Mouse (Mus musculus): ENCODE measurements around the gene Gm2a. TPM values are rescaled to one million over a fixed set of nuclear protein-coding genes. Genes with fewer than 3 reads are reported as not detected.

Gene Gm2a
- polyA plus RNA-seq, 1 experiment from 2014 or later: 21.3 TPM

Other genes with a start within 250 kb of the Gm2a start
- 5.7 and 9.7 TPM in 2 replicates for gene Lyrm7, start 237.2 kb upstream of the Gm2a start, polyA plus RNA-seq (2015; fragmentation: Nextera tagmentation; extraction: Ambion mirVana)
- gene Hint1, start 231.7 kb upstream of the Gm2a start, polyA plus RNA-seq (2015; fragmentation: Nextera tagmentation; extraction: Ambion mirVana): 603 and 672 TPM in 2 replicates
- 149 and 200 TPM in 2 replicates for gene Gpx3, start 195.7 kb upstream of the Gm2a start, polyA plus RNA-seq (2015; fragmentation: Nextera tagmentation; extraction: Ambion mirVana)
- gene Tnip1, start 135.2 kb upstream of the Gm2a start, polyA plus RNA-seq (2015; fragmentation: Nextera tagmentation; extraction: Ambion mirVana): 14.9 and 17.5 TPM in 2 replicates
- gene Anxa6, start 64.7 kb upstream of the Gm2a start, polyA plus RNA-seq (2015; fragmentation: Nextera tagmentation; extraction: Ambion mirVana): 422 and 428 TPM in 2 replicates
- gene Ccdc69, start 20.0 kb upstream of the Gm2a start, polyA plus RNA-seq (2015; fragmentation: Nextera tagmentation; extraction: Ambion mirVana): 2.9 and 3.8 TPM in 2 replicates
- not detected in 2 replicates for gene Slc36a3, start 53.6 kb downstream of the Gm2a start, polyA plus RNA-seq (2015; fragmentation: Nextera tagmentation; extraction: Ambion mirVana)
- 3.0 and 3.7 TPM in 2 replicates for gene Slc36a2, start 87.0 kb downstream of the Gm2a start, polyA plus RNA-seq (2015; fragmentation: Nextera tagmentation; extraction: Ambion mirVana)
- 2.0 and 2.6 TPM in 2 replicates for gene Slc36a1, start 106.2 kb downstream of the Gm2a start, polyA plus RNA-seq (2015; fragmentation: Nextera tagmentation; extraction: Ambion mirVana)
- gene Fat2, start 238.4 kb downstream of the Gm2a start, polyA plus RNA-seq (2015; fragmentation: Nextera tagmentation; extraction: Ambion mirVana): 0.29 and 0.41 TPM in 2 replicates